Mouse (Mus musculus): ENCODE results near the gene Chd3. TPM values are rescaled to one million over a fixed set of nuclear protein-coding genes. Genes with fewer than 3 reads are reported as not detected.
A peak's percentile ranks its signal among the peaks of the same experiment; 100 is the strongest.

Chd3 gene
- polyA plus RNA-seq, 1 experiment from 2014 or later = 8.7 TPM

- H3K9ac ChIP-seq (replicated peaks) = peak within 1 kb of the TSS; percentile 26; the same call in 1 of the 2 replicates
- H3K4me3 ChIP-seq (ENCODE audit: low read depth, low read length) = peak within 1 kb of the TSS; percentile 51
- DNase-seq = peak; percentile 42
- no peaks in the 10 kb centered on the region for H3K9me3 ChIP-seq (ENCODE audit: low read length)
- peaks cover 16% of the 10 kb centered on the region for H3K4me1 ChIP-seq (ENCODE audit: insufficient read depth)
- H3K27me3 ChIP-seq (ENCODE audit: insufficient read depth, low read length) = peaks cover 18% of the 10 kb centered on the region
- peak within 1 kb of the TSS; percentile 82 for H3K4me2 ChIP-seq (ENCODE audit: low read depth, low read length)
- peak; percentile 73 for ATAC-seq
- 3% methylated on average over 97 of the region's 99 CpGs for WGBS (ENCODE audit: insufficient replicate concordance)
- H3K36me3 ChIP-seq (replicated peaks; ENCODE audit: insufficient read depth, low read length) = 0 out of 2 replicates have a peak, but pooled peaks cover 8% of the 10 kb centered on the region
- no peak within 1 kb of the TSS for H3K27ac ChIP-seq (ENCODE audit: low read depth)
- TF ChIP-seq CTCF (IDR thresholded peaks at IDR 0.05; ENCODE audit: low read depth) = no peak
- no peak for TF ChIP-seq EP300 (IDR thresholded peaks at IDR 0.05; ENCODE audit: low read depth)
Observed at GRCm38 (mm10) chr11:69340161-69341131, 28.8 kb downstream of the Chd3 start, which contains the start of gene Rnf227. Gene Rnf227 (plus strand): TSS chr11:69340461.

- no peak overlapping the region for H3K27ac ChIP-seq (ENCODE audit: low read depth)
- DNase-seq = no peak
- H3K27me3 ChIP-seq (ENCODE audit: insufficient read depth, low read length) = peaks cover 16% of the 10 kb centered on the region; the same call in 1 of the 2 replicates
- TF ChIP-seq EP300 (IDR thresholded peaks at IDR 0.05; ENCODE audit: low read depth) = no peak
- no peak for TF ChIP-seq CTCF (IDR thresholded peaks at IDR 0.05; ENCODE audit: low read depth)
- no peak overlapping the region for H3K4me2 ChIP-seq (ENCODE audit: low read depth, low read length)
- 66% methylated on average over 4 of the region's 4 CpGs for WGBS (ENCODE audit: insufficient replicate concordance)
- H3K36me3 ChIP-seq (replicated peaks; ENCODE audit: insufficient read depth, low read length) = no peaks in the 10 kb centered on the region
- peaks cover 12% of the 10 kb centered on the region for H3K4me1 ChIP-seq (ENCODE audit: insufficient read depth)
- no peak for ATAC-seq
- no peak overlapping the region for H3K9ac ChIP-seq (replicated peaks)
- H3K9me3 ChIP-seq (ENCODE audit: low read length) = no peaks in the 10 kb centered on the region
- no peak overlapping the region for H3K4me3 ChIP-seq (ENCODE audit: low read depth, low read length)
Observed at GRCm38 (mm10) chr11:69334796-69335195, 34.4 kb downstream of the Chd3 start.

GRCm38 (mm10) chr11:69333922-69334321 is 35.3 kb downstream of the Chd3 start:
- ATAC-seq = peak; percentile 49
- H3K36me3 ChIP-seq (replicated peaks; ENCODE audit: insufficient read depth, low read length) = no peaks in the 10 kb centered on the region
- no peak overlapping the region for H3K4me2 ChIP-seq (ENCODE audit: low read depth, low read length)

GRCm38 (mm10) chr11:69332713-69333253 is 36.4 kb downstream of the Chd3 start:
- Histone ChIP-seq H3K4me2 (ENCODE audit: low read depth, low read length) (peak overlapping the region; percentile 75; the same call in 1 of the 2 replicates), H3K4me3 (ENCODE audit: low read depth, low read length) (no peak overlapping the region), H3K27me3 (ENCODE audit: insufficient read depth, low read length) (peaks cover 28% of the 10 kb centered on the region), H3K4me1 (ENCODE audit: insufficient read depth) (peaks cover 11% of the 10 kb centered on the region), H3K27ac (ENCODE audit: low read depth) (no peak overlapping the region), H3K36me3 (replicated peaks; ENCODE audit: insufficient read depth, low read length) (no peaks in the 10 kb centered on the region), H3K9ac (replicated peaks) (peak overlapping the region; percentile 59; the same call in 1 of the 2 replicates), H3K9me3 (ENCODE audit: low read length) (no peaks in the 10 kb centered on the region)
- ATAC-seq (no peak), DNase-seq (no peak)
- WGBS (ENCODE audit: insufficient replicate concordance) = 33% methylated on average over 8 of the region's 8 CpGs
- TF ChIP-seq CTCF (IDR thresholded peaks at IDR 0.05; ENCODE audit: low read depth) (no peak), EP300 (IDR thresholded peaks at IDR 0.05; ENCODE audit: low read depth) (no peak)

More at GRCm38 (mm10) chr11:69333922-69334321, 35.3 kb downstream of the Chd3 start:
- peaks cover 20% of the 10 kb centered on the region; the same call in 1 of the 2 replicates for H3K27me3 ChIP-seq (ENCODE audit: insufficient read depth, low read length)
- TF ChIP-seq EP300 (IDR thresholded peaks at IDR 0.05; ENCODE audit: low read depth) = peak; percentile 60; the same call in 1 of the 2 replicates
- peak; percentile 41; the same call in 1 of the 2 replicates for TF ChIP-seq CTCF (IDR thresholded peaks at IDR 0.05; ENCODE audit: low read depth)
- no peak overlapping the region for H3K27ac ChIP-seq (ENCODE audit: low read depth)
- WGBS (ENCODE audit: insufficient replicate concordance) = 31% methylated on average over 3 of the region's 3 CpGs
- H3K4me1 ChIP-seq (ENCODE audit: insufficient read depth) = peaks cover 11% of the 10 kb centered on the region
- no peak for DNase-seq
- H3K4me3 ChIP-seq (ENCODE audit: low read depth, low read length) = no peak overlapping the region
- no peak overlapping the region for H3K9ac ChIP-seq (replicated peaks)
- H3K9me3 ChIP-seq (ENCODE audit: low read length) = no peaks in the 10 kb centered on the region

- H3K4me2 ChIP-seq (ENCODE audit: low read depth, low read length) = peak overlapping the region; percentile 75
- under 1% methylated on average over 24 of the region's 24 CpGs for WGBS (ENCODE audit: insufficient replicate concordance)
Observed at GRCm38 (mm10) chr11:69331929-69332405, 37.2 kb downstream of the Chd3 start.

GRCm38 (mm10) chr11:69331152-69331551 is 38.1 kb downstream of the Chd3 start:
- Histone ChIP-seq H3K27ac (ENCODE audit: low read depth) (no peak overlapping the region), H3K36me3 (replicated peaks; ENCODE audit: insufficient read depth, low read length) (no peaks in the 10 kb centered on the region), H3K27me3 (ENCODE audit: insufficient read depth, low read length) (peaks cover 42% of the 10 kb centered on the region), H3K4me2 (ENCODE audit: low read depth, low read length) (no peak overlapping the region), H3K9me3 (ENCODE audit: low read length) (no peaks in the 10 kb centered on the region), H3K9ac (replicated peaks) (no peak overlapping the region), H3K4me3 (ENCODE audit: low read depth, low read length) (no peak overlapping the region), H3K4me1 (ENCODE audit: insufficient read depth) (peaks cover 18% of the 10 kb centered on the region)
- 88% methylated on average over 6 of the region's 6 CpGs for WGBS (ENCODE audit: insufficient replicate concordance)
- DNase-seq = no peak
- ATAC-seq = no peak
- TF ChIP-seq CTCF (IDR thresholded peaks at IDR 0.05; ENCODE audit: low read depth) (no peak), EP300 (IDR thresholded peaks at IDR 0.05; ENCODE audit: low read depth) (no peak)

More at GRCm38 (mm10) chr11:69331929-69332405, 37.2 kb downstream of the Chd3 start:
- H3K9ac ChIP-seq (replicated peaks) = peak overlapping the region; percentile 59
- no peak overlapping the region for H3K27ac ChIP-seq (ENCODE audit: low read depth)
- no peaks in the 10 kb centered on the region for H3K36me3 ChIP-seq (replicated peaks; ENCODE audit: insufficient read depth, low read length)
- no peak for TF ChIP-seq EP300 (IDR thresholded peaks at IDR 0.05; ENCODE audit: low read depth)
- TF ChIP-seq CTCF (IDR thresholded peaks at IDR 0.05; ENCODE audit: low read depth) = no peak
- ATAC-seq = peak; percentile 62; the same call in 1 of the 2 replicates
- peak overlapping the region; percentile 47 for H3K4me3 ChIP-seq (ENCODE audit: low read depth, low read length)
- H3K9me3 ChIP-seq (ENCODE audit: low read length) = no peaks in the 10 kb centered on the region
- H3K27me3 ChIP-seq (ENCODE audit: insufficient read depth, low read length) = peaks cover 36% of the 10 kb centered on the region
- H3K4me1 ChIP-seq (ENCODE audit: insufficient read depth) = peaks cover 11% of the 10 kb centered on the region
- DNase-seq = peak; percentile 67
